Comparison of ENCODE assay signal across 20 mouse cellular contexts in the genomic region with DNA sequence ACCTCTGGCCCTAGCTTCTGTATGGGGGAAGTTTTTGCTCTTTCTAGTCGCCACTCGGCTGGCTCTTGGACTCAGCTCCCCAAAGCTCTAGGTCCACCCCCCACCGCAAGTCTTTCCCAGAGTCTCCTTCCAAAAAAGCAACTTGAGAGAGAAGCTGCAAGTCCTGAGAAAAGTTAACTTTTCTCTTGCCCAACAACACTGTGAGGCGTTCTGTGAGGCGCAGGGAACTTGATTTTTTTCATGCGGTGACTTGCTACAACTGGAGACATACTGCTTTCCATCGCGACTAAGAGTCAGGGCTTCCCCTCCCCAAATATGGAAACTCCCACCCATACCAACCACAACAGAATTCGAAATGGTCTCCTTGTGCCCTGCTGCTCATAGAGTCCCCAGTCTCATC. TPM values are rescaled to one million over a fixed set of nuclear protein-coding genes. Genes with fewer than 3 reads are reported as not detected.
DNase-seq lines count a peak whose midpoint lies in the region; ATAC-seq and TF ChIP-seq lines count a peak whose summit lies in the region.
"Had no signal": no experiment of that assay in that cellular context is flagged by ENCODE, and none has a peak within 500 bp of the region (broad histone marks: within the 10 kb centered on the region; RNA-seq: fewer than 3 reads in every experiment).

No protein-coding gene starts in this region.

- H3K4me2 ChIP-seq in forebrain, embryonic 11.5 days (ENCODE audit: low read depth, low read length, severe bottlenecking): peak overlapping the region; percentile 26
- no peak overlapping the region for H3K4me2 ChIP-seq in forebrain, postnatal 0 days (ENCODE audit: low read depth)
- peak overlapping the region; percentile 33 for H3K4me2 ChIP-seq in forebrain, embryonic 13.5 days
- H3K4me2 ChIP-seq in limb, embryonic 11.5 days (ENCODE audit: low read depth, severe bottlenecking): peak overlapping the region; percentile 22; the same call in 1 of the 2 replicates
- peak overlapping the region; percentile 20 for H3K4me2 ChIP-seq in midbrain, embryonic 15.5 days
- H3K4me2 ChIP-seq: heart, embryonic 11.5 days; lung, embryonic 14.5 days had no signal

- no peaks in the 10 kb centered on the region for H3K4me1 ChIP-seq in forebrain, embryonic 11.5 days (replicated peaks; ENCODE audit: control insufficient read depth, insufficient read depth, low read length)
- no peaks in the 10 kb centered on the region for H3K4me1 ChIP-seq in forebrain, postnatal 0 days (ENCODE audit: insufficient read depth)
- H3K4me1 ChIP-seq in forebrain, embryonic 13.5 days: 0 out of 2 replicates have a peak, but pooled peaks cover 6% of the 10 kb centered on the region
- H3K4me1 ChIP-seq in limb, embryonic 11.5 days (ENCODE audit: control insufficient read depth, insufficient read depth, low read length): no peaks in the 10 kb centered on the region
- no peaks in the 10 kb centered on the region; the same call in 1 of the 2 replicates for H3K4me1 ChIP-seq in midbrain, embryonic 15.5 days
- peaks cover 7% of the 10 kb centered on the region; the same call in 1 of the 2 replicates for H3K4me1 ChIP-seq in embryonic facial prominence, embryonic 10.5 days

- no peaks in the 10 kb centered on the region for H3K9me3 ChIP-seq in forebrain, embryonic 11.5 days (ENCODE audit: control insufficient read depth, low read length)
- no peaks in the 10 kb centered on the region for H3K9me3 ChIP-seq in forebrain, postnatal 0 days (ENCODE audit: low read length)
- H3K9me3 ChIP-seq in forebrain, embryonic 13.5 days (replicated peaks): no peaks in the 10 kb centered on the region
- H3K9me3 ChIP-seq in limb, embryonic 11.5 days (ENCODE audit: control insufficient read depth, low read length): no peaks in the 10 kb centered on the region
- H3K9me3 ChIP-seq in midbrain, embryonic 15.5 days: no peaks in the 10 kb centered on the region
- no peaks in the 10 kb centered on the region for H3K9me3 ChIP-seq in embryonic facial prominence, embryonic 10.5 days

- peak overlapping the region; percentile 37; the same call in 1 of the 2 replicates for H3K9ac ChIP-seq in forebrain, embryonic 11.5 days (ENCODE audit: low read length)
- no peak overlapping the region for H3K9ac ChIP-seq in forebrain, postnatal 0 days
- H3K9ac ChIP-seq in forebrain, embryonic 13.5 days: no peak overlapping the region
- no peak overlapping the region for H3K9ac ChIP-seq in limb, embryonic 11.5 days (ENCODE audit: low read length)
- no peak overlapping the region for H3K9ac ChIP-seq in midbrain, embryonic 15.5 days
- H3K9ac ChIP-seq: lung, embryonic 14.5 days had no signal

- no peak for ATAC-seq in forebrain, embryonic 11.5 days (replicated peaks; ENCODE audit: low FRiP score)
- no peak for ATAC-seq in forebrain, postnatal 0 days
- no peak for ATAC-seq in forebrain, embryonic 13.5 days
- ATAC-seq in limb, embryonic 11.5 days (ENCODE audit: insufficient number of reproducible peaks, low FRiP score, low TSS enrichment, low read depth): no peak
- no peak for ATAC-seq in midbrain, embryonic 15.5 days (replicated peaks)
- ATAC-seq: intestine, embryonic 16.5 days had no signal

- no peak overlapping the region for H3K27ac ChIP-seq in forebrain, embryonic 11.5 days (ENCODE audit: low read depth, low read length)
- no peak overlapping the region for H3K27ac ChIP-seq in forebrain, postnatal 0 days (ENCODE audit: low read depth, low read length)
- H3K27ac ChIP-seq in forebrain, embryonic 13.5 days: no peak overlapping the region
- no peak overlapping the region for H3K27ac ChIP-seq in limb, embryonic 11.5 days (replicated peaks; ENCODE audit: low read depth, low read length)
- H3K27ac ChIP-seq in midbrain, embryonic 15.5 days: no peak overlapping the region
- H3K27ac ChIP-seq in embryonic facial prominence, embryonic 10.5 days (replicated peaks): no peak overlapping the region
- H3K27ac ChIP-seq: kidney, postnatal 0 days; layer of hippocampus, adult 2 months had no signal

- TF ChIP-seq CTCF in forebrain, postnatal 0 days (IDR thresholded peaks at IDR 0.05; ENCODE audit: low read depth): no peak

- H3K4me3 ChIP-seq in forebrain, embryonic 11.5 days (ENCODE audit: low read depth, low read length): no peak overlapping the region; the same call in 1 of the 2 replicates
- no peak overlapping the region for H3K4me3 ChIP-seq in forebrain, postnatal 0 days (ENCODE audit: low read depth, low read length)
- H3K4me3 ChIP-seq in forebrain, embryonic 13.5 days: peak overlapping the region; percentile 12; the same call in 1 of the 2 replicates
- no peak overlapping the region for H3K4me3 ChIP-seq in limb, embryonic 11.5 days (ENCODE audit: low read depth, low read length)
- H3K4me3 ChIP-seq in midbrain, embryonic 15.5 days: no peak overlapping the region
- no peak overlapping the region for H3K4me3 ChIP-seq in embryonic facial prominence, embryonic 10.5 days
- H3K4me3 ChIP-seq: layer of hippocampus, adult 2 months had no signal

- 9% methylated on average over 9 of the region's 9 CpGs for WGBS in forebrain, embryonic 11.5 days
- WGBS in forebrain, postnatal 0 days: 32% methylated on average over 9 of the region's 9 CpGs
- 18% methylated on average over 9 of the region's 9 CpGs for WGBS in forebrain, embryonic 13.5 days
- 17% methylated on average over 9 of the region's 9 CpGs for WGBS in limb, embryonic 11.5 days
- 23% methylated on average over 9 of the region's 9 CpGs for WGBS in midbrain, embryonic 15.5 days
- 11% methylated on average over 9 of the region's 9 CpGs for WGBS in embryonic facial prominence, embryonic 10.5 days

- peaks cover 2% of the 10 kb centered on the region; the same call in 1 of the 2 replicates for H3K27me3 ChIP-seq in forebrain, embryonic 11.5 days (ENCODE audit: control insufficient read depth, insufficient read depth, low read length)
- no peaks in the 10 kb centered on the region; the same call in none of the 2 replicates for H3K27me3 ChIP-seq in forebrain, postnatal 0 days (ENCODE audit: insufficient read depth, low read length)
- H3K27me3 ChIP-seq in forebrain, embryonic 13.5 days: peaks cover 24% of the 10 kb centered on the region
- H3K27me3 ChIP-seq in limb, embryonic 11.5 days (ENCODE audit: control insufficient read depth, insufficient read depth, low read length): peaks cover 7% of the 10 kb centered on the region; the same call in 1 of the 2 replicates
- 0 out of 2 replicates have a peak, but pooled peaks cover 3% of the 10 kb centered on the region for H3K27me3 ChIP-seq in midbrain, embryonic 15.5 days (replicated peaks)
- peaks cover 96% of the 10 kb centered on the region for H3K27me3 ChIP-seq in embryonic facial prominence, embryonic 10.5 days (replicated peaks; ENCODE audit: low read depth, poor library complexity, severe bottlenecking)

- no peaks in the 10 kb centered on the region for H3K36me3 ChIP-seq in forebrain, embryonic 11.5 days (ENCODE audit: control insufficient read depth, insufficient read depth, low read length)
- no peaks in the 10 kb centered on the region for H3K36me3 ChIP-seq in forebrain, postnatal 0 days (ENCODE audit: insufficient read depth)
- H3K36me3 ChIP-seq in forebrain, embryonic 13.5 days (ENCODE audit: poor library complexity, severe bottlenecking): no peaks in the 10 kb centered on the region
- no peaks in the 10 kb centered on the region for H3K36me3 ChIP-seq in limb, embryonic 11.5 days (ENCODE audit: control insufficient read depth, insufficient read depth, low read length)
- H3K36me3 ChIP-seq in midbrain, embryonic 15.5 days (replicated peaks): no peaks in the 10 kb centered on the region
- no peaks in the 10 kb centered on the region for H3K36me3 ChIP-seq in embryonic facial prominence, embryonic 10.5 days (replicated peaks)

- no peak for DNase-seq in forebrain, embryonic 11.5 days (ENCODE audit: low spot score)
- DNase-seq in forebrain, postnatal 0 days: no peak
- DNase-seq in limb, embryonic 11.5 days (ENCODE audit: low spot score): peak; percentile 45
- no peak for DNase-seq in cerebellum, adult 8-10 months
- DNase-seq in embryonic facial prominence, embryonic 10.5 days (ENCODE audit: low spot score): no peak
- DNase-seq in ovary, postnatal 14 days (ENCODE audit: low spot score): no peak
- DNase-seq: adrenal gland, adult 2 months; cerebellum, adult 11-12 months; gastrocnemius, postnatal 25 days; lung, embryonic 14.5 days had no signal

RNA-seq across cellular contexts. Expression of gene Zic3, which starts 5.1 kb away (rescaled TPM):
- polyA plus RNA-seq in forebrain, embryonic 11.5 days (2014; fragmentation: Nextera tagmentation; extraction: Ambion mirVana): 32.4 and 36.1 TPM in 2 replicates
- total RNA-seq in forebrain, postnatal 0 days (2014; rRNA removed): 10.1 and 16.6 TPM in 2 replicates
- 10.2 and 13.3 TPM in 2 replicates for polyA plus RNA-seq in forebrain, postnatal 0 days (2015; fragmentation: Nextera tagmentation; extraction: Ambion mirVana)
- 21.9 and 24.6 TPM in 2 replicates for polyA plus RNA-seq in forebrain, embryonic 13.5 days (2015; fragmentation: Nextera tagmentation; extraction: Ambion mirVana)
- 11.1 and 12.6 TPM in 2 replicates for polyA plus RNA-seq in limb, embryonic 11.5 days (2014; fragmentation: Nextera tagmentation; extraction: Ambion mirVana)
- polyA plus RNA-seq in midbrain, embryonic 15.5 days (2015; fragmentation: Nextera tagmentation; extraction: Ambion mirVana): 18.0 and 18.3 TPM in 2 replicates
- polyA plus RNA-seq in embryonic facial prominence, embryonic 10.5 days (2016; fragmentation: Nextera tagmentation; extraction: Ambion mirVana): 5.4 and 5.9 TPM in 2 replicates
- total RNA-seq: adrenal gland, adult 2 months; gastrocnemius, postnatal 25 days; heart, postnatal 25 days; liver, adult 2 months; megakaryocyte, adult 5-6 weeks had no signal
- polyA plus RNA-seq: adrenal gland, adult 2 months; heart, embryonic 11.5 days; intestine, embryonic 16.5 days; kidney, postnatal 0 days; liver, adult 2 months; lung, embryonic 14.5 days; thymus, postnatal 0 days had no signal
